Mouse (Mus musculus) yolk sac, embryonic 10.5 days (tissue): Measurements from ENCODE around the gene Pip4k2c.
A peak's percentile ranks its signal among the peaks of the same experiment; 100 is the strongest.
"Not testable (repeated sequence)": the region's sequence is repeated elsewhere in the genome, so short reads cannot be mapped to it uniquely, and the experiment has no call there.

ENCODE experiments used
- DNase-seq: peaks from one replicate; pipeline ENCODE4 v3.0.0-alpha.2; 2017; ENCODE audit warnings: low spot score

Pip4k2c gene

GRCm38 (mm10) chr10:127208921-127209320, 2.5 kb downstream of the Pip4k2c start:
- no peak for DNase-seq

GRCm38 (mm10) chr10:127205373-127205772, 6.0 kb downstream of the Pip4k2c start:
- DNase-seq = peak; percentile 61

GRCm38 (mm10) chr10:127204589-127204988, 6.8 kb downstream of the Pip4k2c start:
- no peak for DNase-seq

- DNase-seq = peak; percentile 1
Observed at GRCm38 (mm10) chr10:127203106-127203505, 8.3 kb downstream of the Pip4k2c start.

GRCm38 (mm10) chr10:127200279-127200678, 11.1 kb downstream of the Pip4k2c start:
- DNase-seq = no peak

GRCm38 (mm10) chr10:127199474-127199873, 11.9 kb downstream of the Pip4k2c start:
- DNase-seq = no peak

GRCm38 (mm10) chr10:127199068-127199467, 12.3 kb downstream of the Pip4k2c start:
- DNase-seq = no peak

GRCm38 (mm10) chr10:127198492-127198891, 12.9 kb downstream of the Pip4k2c start:
- no peak for DNase-seq

- DNase-seq = peak; percentile 1
Observed at GRCm38 (mm10) chr10:127197505-127198110, 13.8 kb downstream of the Pip4k2c start.

- no peak for DNase-seq
Observed at GRCm38 (mm10) chr10:127197104-127197503, 14.3 kb downstream of the Pip4k2c start.

GRCm38 (mm10) chr10:127196392-127196791, 15.0 kb downstream of the Pip4k2c start:
- peak; percentile 79 for DNase-seq

- DNase-seq = peak; percentile 66
Observed at GRCm38 (mm10) chr10:127195328-127196129, 15.9 kb downstream of the Pip4k2c start, which contains the start of gene Dtx3. Gene Dtx3, minus strand, starts transcription at chr10:127195728.

GRCm38 (mm10) chr10:127194428-127195327, 16.7 kb downstream of the Pip4k2c start:
- peak; percentile 61 for DNase-seq

GRCm38 (mm10) chr10:127193011-127193410, 18.4 kb downstream of the Pip4k2c start:
- DNase-seq = no peak

- DNase-seq = not testable (repeated sequence)
Observed at GRCm38 (mm10) chr10:127192057-127192328, 19.4 kb downstream of the Pip4k2c start.

GRCm38 (mm10) chr10:127191191-127192056, 20.0 kb downstream of the Pip4k2c start:
- no peak for DNase-seq

GRCm38 (mm10) chr10:127190398-127191190, 20.8 kb downstream of the Pip4k2c start:
- no peak for DNase-seq

GRCm38 (mm10) chr10:127189651-127190381, 21.6 kb downstream of the Pip4k2c start, which contains the start of gene Arhgef25:
Gene Arhgef25, minus strand, starts transcription at chr10:127190083.
- DNase-seq = peak; percentile 67

GRCm38 (mm10) chr10:127189116-127189650, 22.2 kb downstream of the Pip4k2c start:
- DNase-seq = no peak
